Mouse (Mus musculus) small intestine, adult 2 months (tissue): ENCODE results near the gene Txndc8. TPM values are rescaled to one million over a fixed set of nuclear protein-coding genes. Genes with fewer than 3 reads are reported as not detected.

Source experiments
- H3K27ac ChIP-seq: fragments of 200-500 bp; 2 replicates; pipeline ENCODE4 v1.5.1; 2012; ENCODE audit warnings: low read depth, low read length, control low read depth, inconsistent platforms; ENCODE audit not compliant: insufficient read depth
- H3K27me3 ChIP-seq: fragments of 200-500 bp; 2 replicates; pipeline ENCODE4 v1.6.1; 2012; ENCODE audit warnings: mild to moderate bottlenecking, moderate library complexity, low read length, inconsistent platforms; ENCODE audit not compliant: control insufficient read depth, insufficient read depth
- H3K36me3 ChIP-seq: fragments of 200-500 bp; 2 replicates; pipeline ENCODE4 v1.6.1; 2012; ENCODE audit warnings: mild to moderate bottlenecking, low read length, control low read depth, inconsistent platforms; ENCODE audit not compliant: control insufficient read depth, insufficient read depth
- H3K4me1 ChIP-seq: fragments of 200-500 bp; 2 replicates; pipeline ENCODE4 v1.6.1; 2012; ENCODE audit warnings: low read length, inconsistent platforms, mixed read lengths; ENCODE audit not compliant: control insufficient read depth, insufficient read depth, insufficient read length
- H3K4me3 ChIP-seq: fragments of 200-500 bp; 2 replicates; pipeline ENCODE4 v1.5.1; 2012; ENCODE audit warnings: low read depth, mild to moderate bottlenecking, control low read depth, inconsistent platforms, low read length, moderate library complexity
- CTCF ChIP-seq: fragments of 200-500 bp; IDR thresholded peaks from 2 replicates; pipeline ENCODE4 v1.5.1; 2012; ENCODE audit warnings: low read depth, mild to moderate bottlenecking, control low read depth, inconsistent platforms, low read length, moderate library complexity, mixed read lengths; ENCODE audit not compliant: insufficient replicate concordance, insufficient read length; ENCODE audit errors: extremely low read depth
- POLR2A ChIP-seq: fragments of 200-500 bp; IDR thresholded peaks from 2 replicates; pipeline ENCODE4 v1.6.1; 2012; ENCODE audit warnings: low read depth, mild to moderate bottlenecking, control low read depth, inconsistent platforms, low read length, moderate library complexity
- WGBS: fragments of 180-500 bp; shearing (Covaris S2); methylation state at CpG from one replicate; pipeline ENCODE4 v1.1.7; 2018; 5-methylcytosine and 5-hydroxymethylcytosine counted together
- polyA plus RNA-seq: library from polyadenylated mRNA; depleted of rRNA; stranded (reverse); fragments of >200 nt; gene quantifications from 2 replicates; pipeline ENCODE4 v1.2.3, GENCODE M21; 2012; rRNA removed

The Txndc8 gene
- polyA plus RNA-seq, 1 experiment = not detected

GRCm38 (mm10) chr4:57949866-57950265 lies 59.1 kb downstream of the Txndc8 start:
- Histone ChIP-seq H3K27ac (peak overlapping the region; percentile 61), H3K36me3 (peaks cover 61% of the 10 kb centered on the region)

GRCm38 (mm10) chr4:57947476-57947875 lies 61.4 kb downstream of the Txndc8 start:
- Histone ChIP-seq H3K27ac (peak overlapping the region; percentile 97), H3K27me3 (no peaks in the 10 kb centered on the region), H3K4me1 (peaks cover 31% of the 10 kb centered on the region; the same call in 1 of the 2 replicates), H3K4me3 (no peak overlapping the region), H3K36me3 (peaks cover 77% of the 10 kb centered on the region)
- WGBS = 27% methylated on average over 4 of the region's 4 CpGs
- TF ChIP-seq POLR2A = no peak
- TF ChIP-seq CTCF = no peak

More at GRCm38 (mm10) chr4:57949866-57950265, 59.1 kb downstream of the Txndc8 start:
- TF ChIP-seq CTCF = no peak
- no peak for TF ChIP-seq POLR2A
- Histone ChIP-seq H3K4me3 (no peak overlapping the region), H3K27me3 (no peaks in the 10 kb centered on the region), H3K4me1 (peaks cover 29% of the 10 kb centered on the region; the same call in 1 of the 2 replicates)
- 72% methylated on average over 6 of the region's 6 CpGs for WGBS

DNA sequence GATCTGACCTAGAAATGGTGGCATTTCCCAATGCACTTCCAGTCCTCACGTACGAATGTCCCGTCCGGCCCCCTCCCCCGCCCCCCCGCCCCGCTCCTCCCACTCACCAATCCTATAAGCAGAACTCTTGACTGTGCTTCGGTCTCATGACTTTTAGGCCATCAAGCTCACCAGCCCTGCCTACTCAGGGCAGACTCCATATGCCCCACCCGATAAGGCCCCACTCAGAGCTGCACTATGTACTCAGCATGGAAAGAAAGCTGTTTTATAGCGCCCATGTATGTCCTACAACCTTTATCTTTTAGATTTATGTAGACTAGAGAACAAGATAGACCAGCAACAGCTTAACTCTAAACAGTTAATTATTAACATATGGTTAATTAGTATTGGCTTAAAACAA lies 61.9 kb downstream of the Txndc8 start:
- H3K27me3 ChIP-seq = no peaks in the 10 kb centered on the region
- 22% methylated on average over 10 of the region's 10 CpGs for WGBS
- peaks cover 31% of the 10 kb centered on the region; the same call in 1 of the 2 replicates for H3K4me1 ChIP-seq
- H3K4me3 ChIP-seq = no peak overlapping the region
- peak overlapping the region; percentile 68 for H3K27ac ChIP-seq
- TF ChIP-seq POLR2A (no peak), CTCF (no peak)
- H3K36me3 ChIP-seq = peaks cover 77% of the 10 kb centered on the region

DNA sequence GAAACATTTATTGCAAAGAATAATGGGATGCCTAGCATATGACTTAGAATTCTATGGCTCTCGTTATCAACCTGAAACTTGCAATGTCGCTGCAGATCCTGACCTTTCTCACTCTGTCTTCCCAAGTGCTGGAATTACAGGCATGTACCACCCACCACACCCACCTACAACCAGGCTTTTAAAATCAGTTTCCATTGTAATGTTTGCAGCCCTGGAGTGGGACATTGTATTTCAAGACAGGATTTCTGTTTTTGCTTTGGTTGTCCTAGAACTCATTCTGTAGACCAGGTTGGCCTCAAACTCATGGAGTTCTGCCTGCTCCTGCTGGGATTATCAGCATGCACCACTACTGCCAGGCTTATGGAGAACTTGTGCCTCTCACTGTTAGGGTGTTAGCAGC lies 66.0 kb downstream of the Txndc8 start:
- Histone ChIP-seq H3K36me3 (peaks cover 38% of the 10 kb centered on the region), H3K4me3 (no peak overlapping the region), H3K27ac (no peak overlapping the region), H3K4me1 (peaks cover 26% of the 10 kb centered on the region; the same call in 1 of the 2 replicates), H3K27me3 (no peaks in the 10 kb centered on the region)
- WGBS = 75% methylated on average over 2 of the region's 2 CpGs
- TF ChIP-seq CTCF (no peak), POLR2A (no peak)

DNA sequence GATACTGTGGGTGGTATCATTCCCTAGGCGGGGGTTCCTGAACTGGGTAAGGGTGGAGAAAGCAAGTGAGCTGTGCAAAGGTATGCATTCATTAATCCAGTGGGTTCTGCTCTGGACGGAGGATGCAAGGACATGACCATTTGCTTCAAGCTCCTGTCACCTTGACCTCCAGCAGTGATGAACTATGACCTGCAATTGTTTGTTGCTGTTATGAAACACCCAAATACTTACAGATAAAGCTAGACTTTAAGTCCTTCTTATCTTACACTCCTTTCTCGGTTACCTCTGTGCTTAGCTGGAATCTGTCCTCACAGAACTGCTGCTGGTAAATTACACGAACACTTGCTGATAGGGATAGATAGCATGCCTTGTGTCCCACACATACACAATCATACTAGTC lies 68.3 kb downstream of the Txndc8 start:
- WGBS = 50% methylated on average over 4 of the region's 4 CpGs
- H3K36me3 ChIP-seq = peaks cover 23% of the 10 kb centered on the region

GRCm38 (mm10) chr4:57937292-57937691 lies 71.6 kb downstream of the Txndc8 start:
- H3K4me3 ChIP-seq = no peak overlapping the region
- TF ChIP-seq POLR2A (no peak), CTCF (no peak)
- H3K4me1 ChIP-seq = peaks cover 9% of the 10 kb centered on the region; the same call in 1 of the 2 replicates
- no peaks in the 10 kb centered on the region for H3K27me3 ChIP-seq
- H3K36me3 ChIP-seq = no peaks in the 10 kb centered on the region
- no peak overlapping the region for H3K27ac ChIP-seq
- 85% methylated on average over 6 of the region's 6 CpGs for WGBS

More for the DNA sequence above, 68.3 kb downstream of the Txndc8 start:
- Histone ChIP-seq H3K27ac (peak overlapping the region; percentile 79), H3K4me3 (no peak overlapping the region), H3K27me3 (no peaks in the 10 kb centered on the region), H3K4me1 (peaks cover 13% of the 10 kb centered on the region; the same call in 1 of the 2 replicates)
- no peak for TF ChIP-seq POLR2A
- no peak for TF ChIP-seq CTCF

- H3K27me3 ChIP-seq = no peaks in the 10 kb centered on the region
- 77% methylated on average over 5 of the region's 5 CpGs for WGBS
- no peak overlapping the region for H3K4me3 ChIP-seq
- H3K36me3 ChIP-seq = no peaks in the 10 kb centered on the region
- TF ChIP-seq CTCF (no peak), POLR2A (no peak)
- no peaks in the 10 kb centered on the region; the same call in 1 of the 2 replicates for H3K4me1 ChIP-seq
- no peak overlapping the region for H3K27ac ChIP-seq
Measured at GRCm38 (mm10) chr4:57934181-57934580, 74.7 kb downstream of the Txndc8 start.

Other genes with a start within 250 kb of the Txndc8 start
- gene D630039A03Rik, start 92.8 kb downstream of the Txndc8 start, polyA plus RNA-seq = 3.2 and 13.4 TPM in 2 replicates
- gene Txn1, start 52.7 kb downstream of the Txndc8 start, polyA plus RNA-seq = 67.4 and 181 TPM in 2 replicates
- gene Svep1, start 197.7 kb upstream of the Txndc8 start, polyA plus RNA-seq = 1.4 and 2.7 TPM in 2 replicates